Mouse (Mus musculus) left cerebral cortex, adult 2 months (tissue): ENCODE results near the gene Sema6d. TPM values are rescaled to one million over a fixed set of nuclear protein-coding genes. Genes with fewer than 3 reads are reported as not detected.
A peak's percentile ranks its signal among the peaks of the same experiment; 100 is the strongest.

Experiments used
- DNase-seq, 2 experiments: peaks; one replicate each; pipeline ENCODE4 v3.0.0; 2021 to 2022; ENCODE audit warnings: low spot score in 2 of 2, mixed read lengths in 1 of 2; ENCODE audit errors: extremely low spot score in 1 of 2
- H3K27ac ChIP-seq: fragments of 200-600 bp; 2 replicates; pipeline ENCODE4 v1.8.1; 2022
- H3K4me3 ChIP-seq: fragments of 200-600 bp; 2 replicates; pipeline ENCODE4 v1.8.1; 2022
- CTCF ChIP-seq: fragments of 200-600 bp; IDR thresholded peaks from 2 replicates; pipeline ENCODE4 v1.8.1; 2022; ENCODE audit warnings: antibody characterized with exemption, mild to moderate bottlenecking, moderate library complexity
- intact Hi-C: fragments of 180-260 bp; cut with DNase I; formaldehyde crosslinking; loops from one replicate; pipeline ENCODE4 v1.15.1; 2025
- total RNA-seq, 2 experiments: library from RNA; stranded (reverse); gene quantifications; 2 replicates each; pipeline ENCODE4 v1.2.3; 2021

Gene Sema6d
- total RNA-seq, 2 experiments from 2014 or later = 45.3 to 50.4 TPM

DNA sequence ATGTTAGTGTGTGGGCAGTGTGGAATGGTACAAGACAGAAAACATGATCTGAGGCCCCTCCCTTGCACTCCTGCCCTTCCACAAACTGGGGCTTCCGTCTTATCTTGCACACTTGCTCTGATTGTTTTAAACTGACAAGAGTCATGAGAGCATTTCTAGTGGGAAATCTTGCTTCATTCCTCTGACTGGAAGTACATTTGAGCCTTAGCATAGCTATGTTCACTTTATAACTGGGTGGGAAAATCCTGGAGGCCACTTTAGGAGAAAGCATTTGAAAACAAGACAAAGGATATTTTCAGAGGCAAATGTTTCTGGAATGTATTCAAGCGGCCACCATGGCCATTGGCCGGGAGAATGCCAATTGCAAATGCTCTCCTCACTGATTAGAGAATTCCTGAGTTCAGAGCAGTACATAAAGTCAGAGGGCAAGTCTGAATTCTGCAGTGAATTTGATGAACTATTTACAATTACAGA is 371.6 kb downstream of the Sema6d start:
- DNase-seq = no peak
- Histone ChIP-seq H3K4me3 (no peak overlapping the region), H3K27ac (no peak overlapping the region)
- intact Hi-C loops = no loop called here
- TF ChIP-seq CTCF = no peak

- intact Hi-C loops = no loop called here
- no peak overlapping the region for H3K27ac ChIP-seq
- no peak overlapping the region for H3K4me3 ChIP-seq
- DNase-seq = no peak
- TF ChIP-seq CTCF = no peak
These were observed 375.5 kb downstream of the Sema6d start for GRCm38 (mm10) chr2:124465004-124465946.

DNA sequence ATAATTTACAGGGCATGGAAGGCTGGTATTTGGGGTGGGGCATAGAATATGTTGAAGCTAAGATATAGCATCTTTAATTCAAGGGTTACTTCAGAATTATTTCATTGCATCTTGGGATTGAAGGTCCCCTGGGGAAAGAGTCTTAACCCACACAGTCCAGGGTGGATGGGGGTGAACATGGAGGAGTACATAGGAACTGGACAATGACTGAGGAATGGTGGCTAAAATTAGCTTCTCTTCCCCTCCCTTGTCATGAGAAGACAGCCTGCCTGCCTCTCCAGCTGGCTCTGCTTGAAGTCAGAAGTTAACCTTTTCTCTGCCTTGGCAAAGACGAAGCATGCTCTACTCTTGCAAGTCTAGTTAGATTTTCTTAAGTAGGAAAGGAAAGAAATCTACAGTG is 377.7 kb downstream of the Sema6d start:
- DNase-seq = no peak
- no peak overlapping the region for H3K4me3 ChIP-seq
- intact Hi-C loops = no loop called here
- TF ChIP-seq CTCF = no peak
- H3K27ac ChIP-seq = no peak overlapping the region

- Histone ChIP-seq H3K4me3 (no peak overlapping the region), H3K27ac (no peak overlapping the region)
- TF ChIP-seq CTCF = no peak
- no peak for DNase-seq
- intact Hi-C loops = no loop called here
These were observed 380.7 kb downstream of the Sema6d start for GRCm38 (mm10) chr2:124470346-124471042.

- H3K27ac ChIP-seq = no peak overlapping the region
- DNase-seq = no peak
- no peak for TF ChIP-seq CTCF
- intact Hi-C loops = no loop called here
- no peak overlapping the region for H3K4me3 ChIP-seq
These were observed 383.1 kb downstream of the Sema6d start for GRCm38 (mm10) chr2:124472674-124473507.

GRCm38 (mm10) chr2:124477904-124478303 is 388.1 kb downstream of the Sema6d start:
- no peak overlapping the region for H3K27ac ChIP-seq
- TF ChIP-seq CTCF = no peak
- no peak for DNase-seq
- intact Hi-C loops = no loop called here
- H3K4me3 ChIP-seq = no peak overlapping the region

- intact Hi-C loops = no loop called here
- no peak for TF ChIP-seq CTCF
These were observed 388.8 kb downstream of the Sema6d start for GRCm38 (mm10) chr2:124478526-124478925.

DNA sequence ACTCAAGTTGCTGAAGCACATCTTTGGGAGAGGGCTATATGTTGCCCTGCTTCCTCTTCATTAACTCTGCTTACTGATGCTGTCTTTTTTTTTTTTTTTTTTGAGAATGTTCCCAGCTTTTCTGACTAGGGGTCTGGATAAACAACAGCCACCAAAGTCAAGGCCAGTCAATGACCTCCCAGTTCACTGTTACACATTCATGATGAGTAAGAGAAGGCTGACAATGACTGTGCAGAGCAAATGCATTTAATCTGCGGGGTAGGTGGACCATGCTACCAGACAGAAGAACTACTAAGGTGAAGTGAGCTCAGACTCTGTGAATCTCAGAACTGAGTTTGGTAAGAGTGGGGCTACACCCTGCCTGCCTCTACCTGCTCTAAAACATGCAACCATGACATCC is 396.0 kb downstream of the Sema6d start:
- DNase-seq = no peak
- H3K4me3 ChIP-seq = no peak overlapping the region
- no peak for TF ChIP-seq CTCF
- H3K27ac ChIP-seq = no peak overlapping the region
- intact Hi-C loops = no loop called here

More at GRCm38 (mm10) chr2:124478526-124478925, 388.8 kb downstream of the Sema6d start:
- DNase-seq = no peak
- H3K27ac ChIP-seq = no peak overlapping the region
- no peak overlapping the region for H3K4me3 ChIP-seq

DNA sequence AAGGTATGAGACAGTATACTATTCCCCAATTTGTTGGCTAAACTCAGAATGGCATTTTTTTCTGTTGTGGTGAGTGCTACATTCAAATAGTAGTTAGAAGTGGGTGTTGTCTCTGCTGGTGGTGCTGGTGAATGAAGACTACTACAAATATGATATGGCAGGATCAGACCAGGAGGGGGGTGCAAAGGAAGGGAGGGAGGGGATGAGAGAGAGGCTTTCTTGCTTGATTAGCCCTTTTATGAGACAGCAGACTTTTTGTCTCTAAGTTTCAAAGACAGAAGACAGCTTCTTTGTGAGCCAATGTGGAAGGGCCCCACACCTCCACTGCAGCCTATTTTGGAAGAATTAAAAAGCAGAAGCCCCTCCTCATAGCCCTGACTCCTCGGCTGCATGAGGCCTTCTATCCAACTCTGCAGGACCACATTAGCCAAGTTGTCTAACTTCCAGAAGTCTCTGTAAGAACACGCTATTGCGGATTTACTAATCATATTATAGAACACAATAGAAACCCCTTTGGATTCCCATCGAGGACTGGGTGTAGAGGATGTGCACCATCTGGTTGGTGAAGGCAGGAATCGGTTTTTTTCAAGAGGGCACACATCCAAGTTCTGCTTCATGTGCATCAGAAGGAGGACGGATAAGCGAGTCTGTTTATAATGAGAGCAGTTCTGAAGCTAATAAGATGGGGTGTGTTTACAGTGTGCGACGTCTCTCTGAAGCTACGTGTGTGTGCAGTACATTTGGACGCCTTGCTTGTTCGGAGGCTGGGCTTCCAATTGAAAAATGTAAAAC is 400.4 kb downstream of the Sema6d start:
- no peak overlapping the region for H3K4me3 ChIP-seq
- DNase-seq = peak in 1 of 2 experiments; percentile 15
- TF ChIP-seq CTCF = no peak
- intact Hi-C loops = no loop called here
- no peak overlapping the region for H3K27ac ChIP-seq

GRCm38 (mm10) chr2:124495751-124496150 is 406.0 kb downstream of the Sema6d start:
- H3K4me3 ChIP-seq = no peak overlapping the region
- no peak for TF ChIP-seq CTCF
- no peak for DNase-seq
- H3K27ac ChIP-seq = no peak overlapping the region
- intact Hi-C loops = no loop called here

- DNase-seq = no peak
- intact Hi-C loops = no loop called here
- no peak overlapping the region for H3K4me3 ChIP-seq
- no peak overlapping the region for H3K27ac ChIP-seq
- no peak for TF ChIP-seq CTCF
These were observed 409.9 kb downstream of the Sema6d start for GRCm38 (mm10) chr2:124499670-124500069.
